Mouse (Mus musculus) layer of hippocampus, adult 11-12 months (tissue): Measurements from ENCODE around the gene Dnajb14.
"Not testable (repeated sequence)": the region's sequence is repeated elsewhere in the genome, so short reads cannot be mapped to it uniquely, and the experiment has no call there.

ENCODE experiments used
- DNase-seq: peaks from one replicate; pipeline ENCODE4 v3.0.0; 2022; ENCODE audit warnings: low spot score

Dnajb14 gene

DNA sequence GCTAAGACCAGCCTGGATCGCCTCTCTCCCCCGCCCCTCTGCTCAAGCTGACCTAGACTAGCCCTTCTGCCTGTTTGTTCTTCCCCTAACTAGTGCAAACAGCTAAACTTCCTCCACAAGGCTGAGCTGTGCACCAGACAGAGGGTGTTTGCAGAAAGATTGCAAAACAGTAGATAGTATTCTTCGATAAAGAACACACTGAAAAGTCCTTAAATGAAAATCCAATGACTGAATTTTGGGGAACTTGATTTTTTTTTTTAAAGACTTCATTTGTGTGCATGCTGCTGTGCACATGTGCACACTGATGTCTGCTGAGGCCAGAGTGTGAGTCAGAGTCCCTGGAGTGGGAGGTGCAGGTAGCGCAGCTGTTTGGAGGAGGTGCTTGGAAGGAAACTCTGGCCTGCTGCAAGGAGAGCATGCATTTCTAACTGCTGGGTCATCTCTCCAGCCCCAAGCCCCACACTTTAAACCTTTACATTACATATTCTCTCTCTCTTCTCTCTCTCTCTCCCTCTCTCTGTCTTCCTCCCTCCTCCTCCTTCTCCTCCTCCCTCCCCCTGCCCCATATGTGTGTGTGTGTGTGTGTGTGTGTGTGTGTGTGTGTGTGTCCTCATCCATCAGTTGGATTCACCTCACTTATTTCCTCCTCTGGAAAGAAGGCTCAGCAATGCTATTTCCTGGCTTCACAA is 84.9 kb downstream of the Dnajb14 start:
- peak; percentile 19 for DNase-seq

DNA sequence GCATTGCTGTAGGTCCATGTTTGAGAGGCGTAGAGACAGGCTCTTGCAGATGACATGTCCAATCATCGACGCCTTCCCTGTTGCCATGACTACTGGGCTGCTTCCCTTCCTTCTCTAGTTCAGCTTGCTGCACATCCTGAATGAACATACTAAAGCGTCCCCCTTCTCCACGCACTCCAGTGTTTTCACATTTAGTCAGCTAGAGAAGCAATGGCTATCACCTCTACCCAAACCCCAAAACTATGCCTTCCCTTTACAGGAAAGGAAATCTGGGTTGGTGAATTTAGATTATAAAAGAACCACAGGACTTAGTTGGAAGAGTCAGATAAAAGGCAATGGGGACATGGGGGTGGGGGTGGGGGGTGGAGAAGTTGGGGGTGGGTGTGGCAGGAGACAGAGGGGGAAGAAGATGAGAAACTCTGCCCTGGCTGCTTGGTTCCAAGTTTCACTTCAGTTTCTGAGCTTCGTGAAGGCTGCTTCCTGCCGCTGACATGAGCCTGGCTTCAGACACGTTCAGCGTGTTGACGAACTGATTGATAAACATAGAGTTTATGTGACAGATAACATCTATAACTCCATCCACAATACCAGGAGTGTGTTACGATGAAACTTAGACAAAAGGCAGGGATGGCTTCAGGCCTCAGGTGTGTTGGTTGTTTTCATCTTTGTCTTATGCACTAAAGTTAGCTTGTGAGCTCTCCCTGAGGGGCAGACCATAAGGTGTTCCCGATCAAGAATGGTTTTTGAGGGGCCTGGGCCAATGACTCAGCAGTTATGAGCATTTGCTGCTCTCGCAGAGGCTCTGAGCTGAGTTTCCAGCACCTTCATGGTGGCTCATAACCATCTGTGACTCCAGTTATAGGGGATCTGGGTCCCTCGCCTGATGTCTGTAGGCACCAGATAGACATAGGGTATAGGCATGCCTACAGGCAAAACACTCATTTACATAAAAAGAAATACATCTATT is 85.7 kb downstream of the Dnajb14 start:
- DNase-seq: peak; percentile 77

DNA sequence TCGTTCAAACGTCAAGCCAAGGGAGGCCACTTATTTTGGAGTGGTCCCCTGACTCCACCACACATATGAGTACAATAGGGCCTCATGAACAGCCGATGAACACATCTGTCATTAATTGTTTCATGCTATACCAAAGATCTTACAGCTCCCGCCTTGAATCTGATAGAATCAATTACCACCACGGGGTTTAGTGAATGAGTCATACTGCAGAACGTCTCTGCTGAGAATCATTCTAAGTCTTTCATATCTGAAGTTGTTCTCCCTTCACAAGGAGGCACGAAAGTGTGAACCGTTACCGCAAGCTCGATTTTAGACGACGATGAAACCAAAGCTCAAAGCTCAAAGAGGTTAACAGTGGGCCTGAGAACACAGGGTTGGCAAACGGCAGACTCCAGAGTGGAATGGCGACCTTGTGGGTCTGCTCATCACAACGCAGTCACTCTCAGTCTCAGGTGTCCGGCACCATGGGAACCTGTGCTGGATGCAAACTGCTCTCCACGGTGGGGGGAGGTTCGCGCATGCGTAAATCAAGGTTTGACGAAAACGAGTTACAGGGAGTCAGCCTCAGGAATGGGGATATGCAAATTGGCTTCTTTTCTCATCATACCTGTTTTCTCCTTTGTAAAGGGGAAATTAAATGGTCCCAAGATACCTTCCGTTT is 86.9 kb downstream of the Dnajb14 start:
- no peak for DNase-seq

DNA sequence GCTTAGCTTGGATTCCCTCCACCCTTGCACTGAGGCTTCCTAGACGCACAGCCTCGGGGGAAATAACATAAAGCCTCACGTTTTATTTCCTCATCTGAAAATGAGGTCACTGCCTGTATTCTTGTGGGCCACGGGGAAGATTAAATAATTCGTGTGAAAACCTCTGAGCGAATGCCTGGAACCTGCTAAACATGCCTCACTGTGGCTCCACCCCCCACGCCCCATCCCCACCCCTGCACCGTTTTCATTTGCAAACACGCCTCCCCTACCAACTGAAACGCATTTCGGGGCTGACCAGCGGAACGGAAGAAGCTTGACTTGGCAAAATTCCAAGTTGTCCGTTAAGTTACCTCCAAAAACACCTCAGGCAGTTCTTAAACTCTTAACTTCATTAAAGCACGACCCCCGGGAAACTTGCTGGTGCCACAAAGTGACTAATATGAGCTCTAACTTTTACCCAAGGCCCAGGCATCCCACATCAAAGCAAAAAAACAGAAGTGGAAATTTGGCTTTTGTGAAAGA is 88.1 kb downstream of the Dnajb14 start:
- no peak for DNase-seq

- DNase-seq: no peak
These were observed 90.4 kb downstream of the Dnajb14 start for GRCm38 (mm10) chr3:137957864-137958263.

- no peak for DNase-seq
These were observed 90.9 kb downstream of the Dnajb14 start for GRCm38 (mm10) chr3:137958352-137958751.

DNA sequence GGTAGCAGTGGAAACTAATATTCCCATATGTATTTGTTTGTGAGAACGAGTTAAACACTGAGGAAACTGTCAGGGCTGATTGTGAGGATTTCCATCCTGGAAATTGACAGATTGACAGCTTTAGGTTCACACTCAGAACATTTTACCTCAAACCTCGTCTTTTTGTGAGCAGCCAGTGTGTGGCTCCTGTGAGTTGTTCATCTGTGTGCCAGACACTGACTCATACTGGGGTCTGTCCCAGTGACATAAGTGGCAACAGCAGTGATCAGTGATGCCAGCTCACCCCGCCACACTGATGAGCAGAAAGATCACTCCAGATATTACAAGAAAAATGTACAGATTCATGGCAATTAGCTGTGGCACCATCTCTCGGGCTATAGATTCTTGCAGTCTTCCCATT is 92.0 kb downstream of the Dnajb14 start:
- no peak for DNase-seq

- no peak for DNase-seq
These were observed 94.4 kb downstream of the Dnajb14 start for GRCm38 (mm10) chr3:137961736-137962385.

DNA sequence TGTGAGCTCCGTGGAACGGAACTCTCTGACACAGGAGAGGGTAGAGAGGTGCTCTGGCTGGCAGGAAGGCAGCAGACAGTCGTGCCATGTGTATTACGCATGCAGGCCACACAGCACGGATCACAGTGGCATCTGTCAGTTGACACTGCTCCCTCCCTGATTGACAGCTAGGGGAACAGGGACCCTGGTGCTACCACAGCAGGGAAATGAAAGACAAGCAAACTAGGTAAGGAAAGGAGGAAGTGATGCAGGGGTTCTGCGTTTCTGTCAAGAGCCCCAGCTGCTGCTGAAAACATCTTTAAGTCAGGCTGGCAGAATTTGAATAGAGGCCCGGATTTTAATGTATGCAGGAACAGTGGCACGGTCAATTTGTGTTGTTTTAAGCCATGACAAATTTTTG is 96.0 kb downstream of the Dnajb14 start:
- DNase-seq: no peak

DNA sequence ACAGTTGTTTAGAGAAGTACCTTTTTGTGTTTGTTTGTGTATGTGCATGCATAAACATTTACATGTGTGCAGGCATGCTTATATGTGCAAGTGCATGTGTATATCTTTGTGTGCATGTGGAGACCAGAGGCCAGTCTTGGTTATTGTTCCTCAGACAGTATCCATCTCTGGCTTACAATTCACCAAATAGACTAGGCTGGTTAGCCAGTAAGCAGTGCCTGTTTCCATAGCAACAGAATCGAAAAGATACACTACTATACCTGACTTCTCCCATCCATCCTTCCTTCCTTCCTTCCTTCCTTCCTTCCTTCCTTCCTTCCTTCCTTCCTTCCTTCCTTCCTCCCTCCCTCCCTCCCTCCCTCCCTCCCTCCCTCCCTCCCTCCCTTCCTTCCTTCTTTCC is 96.5 kb downstream of the Dnajb14 start:
- not testable (repeated sequence) for DNase-seq
